Mouse (Mus musculus) hindbrain, embryonic 12.5 days (tissue): ENCODE data around the gene Samd4. TPM values are rescaled to one million over a fixed set of nuclear protein-coding genes. Genes with fewer than 3 reads are reported as not detected.
A peak's percentile ranks its signal among the peaks of the same experiment; 100 is the strongest.

Experiments used
- ATAC-seq: fragments of 200-750 bp; cut with Nextera tagmentation; 2 replicates; pipeline ENCODE4 v1.8.0; 2017; ENCODE audit warnings: moderate TSS enrichment; ENCODE audit not compliant: low FRiP score
- H3K27ac ChIP-seq: fragments of 300-500 bp; sonication (generic); 2 replicates; pipeline ENCODE4 v1.5.1; 2016; ENCODE audit warnings: mild to moderate bottlenecking
- H3K27me3 ChIP-seq: fragments of 300-500 bp; sonication (generic); 2 replicates; pipeline ENCODE4 v1.6.1; 2016; ENCODE audit warnings: mild to moderate bottlenecking
- H3K36me3 ChIP-seq: fragments of 300-500 bp; sonication (generic); 2 replicates; pipeline ENCODE4 v1.6.1; 2016; ENCODE audit warnings: mild to moderate bottlenecking
- H3K4me1 ChIP-seq: fragments of 300-500 bp; sonication (generic); 2 replicates; pipeline ENCODE4 v1.6.1; 2016
- H3K4me2 ChIP-seq: fragments of 300-500 bp; sonication (generic); replicated peaks from 2 replicates; pipeline ENCODE4 v1.6.1; 2016; ENCODE audit warnings: mild to moderate bottlenecking
- H3K4me3 ChIP-seq: fragments of 300-500 bp; sonication (generic); 2 replicates; pipeline ENCODE4 v1.5.1; 2016; ENCODE audit warnings: mild to moderate bottlenecking
- H3K9ac ChIP-seq: fragments of 300-500 bp; sonication (generic); 2 replicates; pipeline ENCODE4 v1.6.1; 2016; ENCODE audit warnings: mild to moderate bottlenecking, moderate library complexity
- H3K9me3 ChIP-seq: fragments of 300-500 bp; sonication (generic); replicated peaks from 2 replicates; pipeline ENCODE4 v1.6.1; 2016; ENCODE audit warnings: mild to moderate bottlenecking
- WGBS: fragments of 180-500 bp; shearing (Covaris S2); methylation state at CpG from one replicate; pipeline ENCODE4 v1.1.7; 2016; 5-methylcytosine and 5-hydroxymethylcytosine counted together
- polyA plus RNA-seq: library from polyadenylated mRNA; unstranded; fragments of >200 nt; fragmentation: Nextera tagmentation; extraction: Ambion mirVana; gene quantifications from 2 replicates; pipeline ENCODE4 v1.2.1, GENCODE M21; 2016

The Samd4 gene
- polyA plus RNA-seq, 1 experiment from 2014 or later, result 7.0 TPM

- Histone ChIP-seq H3K4me3 (no peak overlapping the region), H3K4me1 (no peaks in the 10 kb centered on the region; the same call in 1 of the 2 replicates), H3K36me3 (no peaks in the 10 kb centered on the region), H3K27me3 (no peaks in the 10 kb centered on the region), H3K4me2 (no peak overlapping the region), H3K9me3 (no peaks in the 10 kb centered on the region), H3K27ac (no peak overlapping the region), H3K9ac (no peak overlapping the region)
- ATAC-seq, result no peak
- WGBS, result 84% methylated on average over 6 of the region's 6 CpGs
Observed at GRCm38 (mm10) chr14:46914356-46914755, 31.7 kb downstream of the Samd4 start.

- 64% methylated on average over 6 of the region's 6 CpGs for WGBS
- Histone ChIP-seq H3K4me1 (peaks cover 2% of the 10 kb centered on the region; the same call in 1 of the 2 replicates), H3K4me3 (no peak overlapping the region), H3K9me3 (no peaks in the 10 kb centered on the region), H3K27me3 (no peaks in the 10 kb centered on the region), H3K4me2 (no peak overlapping the region), H3K36me3 (no peaks in the 10 kb centered on the region), H3K9ac (no peak overlapping the region), H3K27ac (no peak overlapping the region)
- ATAC-seq, result no peak
Observed at GRCm38 (mm10) chr14:46915555-46915954, 32.9 kb downstream of the Samd4 start.

GRCm38 (mm10) chr14:46916581-46916980 lies 33.9 kb downstream of the Samd4 start:
- Histone ChIP-seq H3K4me2 (no peak overlapping the region), H3K4me1 (peaks cover 3% of the 10 kb centered on the region; the same call in 1 of the 2 replicates), H3K36me3 (no peaks in the 10 kb centered on the region), H3K27ac (no peak overlapping the region), H3K9ac (no peak overlapping the region), H3K9me3 (no peaks in the 10 kb centered on the region), H3K4me3 (no peak overlapping the region), H3K27me3 (no peaks in the 10 kb centered on the region)
- 87% methylated on average over 4 of the region's 4 CpGs for WGBS
- ATAC-seq, result no peak

GRCm38 (mm10) chr14:46917136-46917535 lies 34.5 kb downstream of the Samd4 start:
- Histone ChIP-seq H3K36me3 (no peaks in the 10 kb centered on the region), H3K27ac (no peak overlapping the region), H3K27me3 (no peaks in the 10 kb centered on the region), H3K9me3 (no peaks in the 10 kb centered on the region), H3K4me1 (peaks cover 3% of the 10 kb centered on the region; the same call in 1 of the 2 replicates), H3K9ac (no peak overlapping the region), H3K4me3 (no peak overlapping the region), H3K4me2 (no peak overlapping the region)
- no peak for ATAC-seq
- 87% methylated on average over 5 of the region's 5 CpGs for WGBS

- 94% methylated on average over 3 of the region's 3 CpGs for WGBS
- no peak overlapping the region for H3K9ac ChIP-seq
- H3K4me2 ChIP-seq, result no peak overlapping the region
- H3K4me1 ChIP-seq, result peaks cover 3% of the 10 kb centered on the region; the same call in 1 of the 2 replicates
- H3K27ac ChIP-seq, result no peak overlapping the region
- no peaks in the 10 kb centered on the region for H3K36me3 ChIP-seq
- no peak for ATAC-seq
- H3K27me3 ChIP-seq, result no peaks in the 10 kb centered on the region
- no peak overlapping the region for H3K4me3 ChIP-seq
- H3K9me3 ChIP-seq, result no peaks in the 10 kb centered on the region
Observed at GRCm38 (mm10) chr14:46917581-46917980, 34.9 kb downstream of the Samd4 start.

GRCm38 (mm10) chr14:46920496-46920895 lies 37.8 kb downstream of the Samd4 start:
- no peak overlapping the region for H3K4me3 ChIP-seq
- H3K27me3 ChIP-seq, result no peaks in the 10 kb centered on the region
- ATAC-seq, result no peak
- no peaks in the 10 kb centered on the region for H3K36me3 ChIP-seq
- H3K9ac ChIP-seq, result no peak overlapping the region
- H3K4me1 ChIP-seq, result peaks cover 3% of the 10 kb centered on the region; the same call in 1 of the 2 replicates
- H3K4me2 ChIP-seq, result no peak overlapping the region
- 71% methylated on average over 5 of the region's 5 CpGs for WGBS
- H3K9me3 ChIP-seq, result no peaks in the 10 kb centered on the region
- H3K27ac ChIP-seq, result no peak overlapping the region

GRCm38 (mm10) chr14:46921178-46921975 lies 38.7 kb downstream of the Samd4 start:
- no peak for ATAC-seq
- H3K4me2 ChIP-seq, result no peak overlapping the region
- peaks cover 3% of the 10 kb centered on the region; the same call in 1 of the 2 replicates for H3K4me1 ChIP-seq
- H3K9me3 ChIP-seq, result no peaks in the 10 kb centered on the region
- H3K27ac ChIP-seq, result no peak overlapping the region
- WGBS, result 73% methylated on average over 9 of the region's 9 CpGs
- no peaks in the 10 kb centered on the region for H3K36me3 ChIP-seq
- H3K27me3 ChIP-seq, result no peaks in the 10 kb centered on the region
- no peak overlapping the region for H3K4me3 ChIP-seq
- H3K9ac ChIP-seq, result no peak overlapping the region

GRCm38 (mm10) chr14:46923931-46924330 lies 41.3 kb downstream of the Samd4 start:
- no peaks in the 10 kb centered on the region for H3K9me3 ChIP-seq
- no peak overlapping the region for H3K4me3 ChIP-seq
- H3K4me2 ChIP-seq, result no peak overlapping the region
- H3K4me1 ChIP-seq, result peaks cover 3% of the 10 kb centered on the region; the same call in 1 of the 2 replicates
- H3K27ac ChIP-seq, result no peak overlapping the region
- no peaks in the 10 kb centered on the region for H3K27me3 ChIP-seq
- no peak for ATAC-seq
- no peak overlapping the region for H3K9ac ChIP-seq
- H3K36me3 ChIP-seq, result no peaks in the 10 kb centered on the region
- WGBS, result 80% methylated on average over 10 of the region's 10 CpGs

GRCm38 (mm10) chr14:46924422-46924821 lies 41.8 kb downstream of the Samd4 start:
- no peaks in the 10 kb centered on the region for H3K27me3 ChIP-seq
- no peak for ATAC-seq
- H3K36me3 ChIP-seq, result no peaks in the 10 kb centered on the region
- WGBS, result 88% methylated on average over 5 of the region's 5 CpGs
- H3K4me2 ChIP-seq, result no peak overlapping the region
- peaks cover 3% of the 10 kb centered on the region; the same call in 1 of the 2 replicates for H3K4me1 ChIP-seq
- H3K9ac ChIP-seq, result no peak overlapping the region
- no peaks in the 10 kb centered on the region for H3K9me3 ChIP-seq
- H3K27ac ChIP-seq, result no peak overlapping the region
- no peak overlapping the region for H3K4me3 ChIP-seq

GRCm38 (mm10) chr14:46928556-46928955 lies 45.9 kb downstream of the Samd4 start:
- no peaks in the 10 kb centered on the region for H3K9me3 ChIP-seq
- no peak overlapping the region for H3K4me2 ChIP-seq
- no peaks in the 10 kb centered on the region; the same call in 1 of the 2 replicates for H3K4me1 ChIP-seq
- no peak overlapping the region for H3K4me3 ChIP-seq
- ATAC-seq, result no peak
- WGBS, result 92% methylated on average over 6 of the region's 6 CpGs
- H3K27ac ChIP-seq, result no peak overlapping the region
- H3K27me3 ChIP-seq, result no peaks in the 10 kb centered on the region
- no peaks in the 10 kb centered on the region for H3K36me3 ChIP-seq
- H3K9ac ChIP-seq, result no peak overlapping the region

GRCm38 (mm10) chr14:46932121-46932520 lies 49.5 kb downstream of the Samd4 start:
- Histone ChIP-seq H3K9ac (no peak overlapping the region), H3K27ac (no peak overlapping the region), H3K27me3 (no peaks in the 10 kb centered on the region), H3K9me3 (no peaks in the 10 kb centered on the region), H3K4me3 (no peak overlapping the region), H3K4me1 (no peaks in the 10 kb centered on the region), H3K36me3 (no peaks in the 10 kb centered on the region), H3K4me2 (no peak overlapping the region)
- 90% methylated on average over 13 of the region's 13 CpGs for WGBS
- ATAC-seq, result no peak

GRCm38 (mm10) chr14:46932708-46933107 lies 50.1 kb downstream of the Samd4 start:
- no peaks in the 10 kb centered on the region for H3K9me3 ChIP-seq
- WGBS, result 73% methylated on average over 6 of the region's 6 CpGs
- no peak for ATAC-seq
- H3K4me3 ChIP-seq, result no peak overlapping the region
- H3K9ac ChIP-seq, result no peak overlapping the region
- no peaks in the 10 kb centered on the region for H3K27me3 ChIP-seq
- no peaks in the 10 kb centered on the region for H3K4me1 ChIP-seq
- no peak overlapping the region for H3K27ac ChIP-seq
- no peaks in the 10 kb centered on the region for H3K36me3 ChIP-seq
- no peak overlapping the region for H3K4me2 ChIP-seq

- WGBS, result 38% methylated on average over 3 of the region's 6 CpGs
- no peak overlapping the region for H3K9ac ChIP-seq
- no peak overlapping the region for H3K4me3 ChIP-seq
- H3K36me3 ChIP-seq, result no peaks in the 10 kb centered on the region
- H3K27me3 ChIP-seq, result no peaks in the 10 kb centered on the region
- no peaks in the 10 kb centered on the region for H3K9me3 ChIP-seq
- peaks cover 16% of the 10 kb centered on the region for H3K4me1 ChIP-seq
- 0 out of 2 replicates have a peak overlapping the region, but pooled peaks have one; percentile 35 for H3K27ac ChIP-seq
- ATAC-seq, result peak; percentile 44
- no peak overlapping the region for H3K4me2 ChIP-seq
Observed at GRCm38 (mm10) chr14:46941077-46941476, 58.4 kb downstream of the Samd4 start.
